Mouse (Mus musculus) T-cell, adult 2 months (primary cell): ENCODE results near the gene Disc1.

Experiments used
- DNase-seq: peaks from one replicate; pipeline ENCODE4 v3.0.0; 2022; ENCODE audit warnings: low spot score

The Disc1 gene

DNA sequence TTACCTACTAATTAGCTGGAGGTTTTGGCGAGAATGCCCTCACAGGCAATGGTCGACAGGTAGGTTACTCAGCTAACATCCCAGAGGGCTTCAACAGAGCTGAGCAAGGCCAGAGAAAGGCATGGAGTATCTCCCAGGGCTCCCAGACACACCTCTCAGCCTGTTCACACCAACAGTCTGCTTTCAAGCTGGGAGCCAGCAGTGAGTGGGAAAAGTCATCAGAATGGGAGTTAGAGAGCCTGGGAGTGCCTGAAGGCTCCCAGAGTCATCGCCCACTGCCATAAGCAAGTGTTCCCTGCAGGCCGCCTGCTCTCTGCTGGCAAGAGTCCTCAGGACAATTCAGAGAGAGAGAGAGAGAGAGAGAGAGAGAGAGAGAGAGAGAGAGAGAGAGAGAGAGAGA, 167.1 kb downstream of the Disc1 start:
- no peak for DNase-seq

DNA sequence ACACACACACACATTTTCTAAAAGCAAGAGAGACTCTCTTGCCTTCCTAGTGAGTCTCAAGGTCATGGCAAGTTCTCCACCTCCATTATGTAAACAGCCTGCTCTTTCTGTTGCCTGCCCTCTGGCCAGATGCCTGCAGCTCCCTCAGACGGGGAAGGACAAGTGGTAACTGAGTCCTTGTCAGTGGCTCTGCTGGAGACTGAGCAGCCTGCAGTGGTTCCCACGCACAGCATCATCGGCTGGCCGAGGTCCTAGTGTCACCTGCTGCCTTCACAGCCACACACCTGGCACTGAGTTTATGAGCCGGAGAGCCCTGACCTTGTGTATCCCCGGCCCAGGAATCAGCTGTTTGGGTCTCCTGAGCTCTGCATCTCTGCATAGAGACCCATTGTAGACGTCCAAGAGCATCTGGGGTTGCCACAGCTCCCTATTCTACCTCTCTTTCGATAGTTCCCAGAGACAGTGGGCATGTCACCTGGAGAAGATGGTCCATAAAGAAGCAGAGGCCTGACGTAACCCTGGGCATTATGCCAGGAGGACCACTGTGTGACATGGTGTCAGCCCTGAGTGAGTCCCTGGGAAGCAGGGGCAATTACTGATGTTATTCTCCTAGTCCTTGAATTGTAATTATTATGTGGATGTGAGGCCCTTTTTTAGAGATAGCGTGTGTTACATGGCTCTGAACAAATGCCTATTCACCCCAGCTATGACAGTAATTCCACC, 169.2 kb downstream of the Disc1 start:
- DNase-seq: no peak

DNA sequence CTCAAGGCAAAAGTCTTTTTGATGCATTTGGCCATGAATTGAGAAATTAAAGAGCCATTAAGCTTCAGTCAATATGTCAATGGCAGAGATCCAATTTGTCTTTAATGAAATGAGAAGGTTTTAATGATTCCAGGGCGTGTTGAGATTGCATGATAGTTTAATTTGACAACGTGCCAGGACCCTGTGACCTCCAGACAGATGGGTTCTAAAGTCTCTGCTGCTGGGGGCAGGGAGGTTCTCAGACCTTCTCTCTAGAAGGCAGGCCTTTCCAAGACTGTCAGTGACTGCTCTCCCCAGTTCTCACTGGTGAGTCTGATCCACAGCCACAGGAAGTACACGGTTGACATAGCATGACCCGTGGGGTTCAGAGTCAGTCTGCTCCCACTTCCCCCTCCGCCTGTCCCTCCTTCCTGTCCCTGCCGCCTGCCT, 170.3 kb downstream of the Disc1 start:
- DNase-seq: no peak

DNA sequence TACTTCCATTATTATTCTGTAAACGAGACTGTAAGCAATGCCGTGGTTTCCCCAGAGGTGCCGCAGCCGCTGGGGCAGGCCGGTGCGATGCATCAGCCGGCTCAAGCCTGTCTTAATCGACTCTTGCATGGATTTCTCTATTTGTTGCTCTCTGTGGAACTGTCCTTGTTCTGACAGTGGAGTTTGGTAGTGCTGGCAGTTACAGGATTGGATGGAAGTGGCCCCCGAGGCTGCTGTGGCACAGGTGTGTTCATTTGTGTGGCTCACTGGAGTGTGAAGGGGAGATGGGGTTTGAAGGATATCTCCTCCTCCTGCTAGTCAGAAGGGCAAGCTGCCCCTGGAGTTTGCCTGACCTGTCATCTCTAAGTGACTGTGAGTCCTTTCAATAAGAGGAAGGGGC, 171.3 kb downstream of the Disc1 start:
- no peak for DNase-seq

DNA sequence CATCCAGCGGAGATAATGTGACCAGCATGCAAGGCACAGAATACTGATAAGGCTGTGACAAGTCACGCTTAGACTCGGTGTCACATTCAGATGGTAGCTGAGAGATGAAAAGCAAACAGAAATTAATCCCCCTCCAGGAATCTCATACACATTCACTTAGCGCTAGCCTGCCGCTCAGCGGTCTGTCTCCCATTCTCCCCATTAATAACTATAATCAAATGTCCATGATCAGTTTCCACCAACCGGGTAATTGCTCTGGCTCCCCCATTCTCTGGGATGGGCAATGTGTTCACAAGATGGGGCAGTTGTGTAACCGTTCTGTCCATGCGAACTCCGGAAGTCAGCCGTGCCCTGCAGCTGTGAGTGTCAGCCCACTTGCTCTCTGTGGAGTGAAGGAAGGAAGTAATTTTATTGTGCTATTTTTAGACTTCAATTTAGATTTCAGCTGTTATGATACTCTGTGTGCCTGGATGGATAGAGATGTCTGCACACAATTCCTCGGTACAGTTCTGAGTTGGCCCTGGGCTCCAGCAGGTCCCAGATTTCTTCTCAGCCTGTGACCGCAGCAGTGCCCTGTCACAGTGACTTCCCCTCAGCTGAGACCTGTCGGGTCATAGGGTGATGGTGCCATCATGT, 173.1 kb downstream of the Disc1 start:
- no peak for DNase-seq

DNA sequence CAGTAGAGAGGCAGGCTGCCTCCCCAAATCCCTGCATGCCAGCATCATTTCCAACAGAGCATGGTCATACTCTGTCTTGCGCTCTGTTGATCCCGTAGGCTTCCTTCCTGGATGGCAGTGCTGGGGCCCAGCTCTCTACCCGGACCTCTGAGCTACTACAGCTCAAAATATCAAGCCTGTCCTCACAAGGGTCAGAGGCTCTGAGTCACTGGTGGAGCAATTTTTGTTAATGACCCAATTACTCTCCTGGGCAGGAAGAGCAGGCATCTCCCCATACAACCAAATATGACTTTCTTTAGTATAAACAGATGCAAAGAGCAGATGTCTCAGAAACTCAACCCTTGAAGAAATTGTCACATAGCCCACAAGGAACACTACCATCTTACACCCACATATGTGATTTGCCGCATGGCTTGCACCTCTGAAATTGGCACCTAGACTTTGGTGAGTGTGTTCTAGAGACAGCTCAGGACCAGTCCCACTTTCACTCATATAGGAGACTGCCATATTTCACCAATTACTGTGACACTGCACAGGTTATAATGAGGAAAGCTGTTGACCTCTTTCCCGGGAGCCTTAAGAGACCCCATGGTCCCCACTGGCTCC, 176.6 kb downstream of the Disc1 start:
- DNase-seq: no peak

DNA sequence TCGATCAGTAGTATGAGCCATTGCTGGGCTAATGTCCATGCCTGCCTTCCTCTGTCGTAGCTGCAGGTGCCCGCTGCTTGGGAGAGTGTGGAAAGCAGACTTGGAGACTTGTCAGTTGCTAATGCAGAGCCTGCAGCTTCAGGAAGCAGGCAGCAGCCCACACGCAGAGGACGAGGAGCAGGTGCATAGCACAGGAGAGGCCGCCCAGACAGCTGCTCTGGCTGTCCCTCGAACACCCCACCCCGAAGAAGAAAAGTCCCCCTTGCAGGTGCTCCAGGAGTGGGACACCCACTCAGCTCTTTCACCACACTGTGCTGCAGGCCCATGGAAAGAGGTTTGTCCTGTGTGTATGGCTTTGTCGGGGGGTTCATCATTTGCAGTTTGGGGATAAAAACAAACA, 178.7 kb downstream of the Disc1 start:
- DNase-seq: no peak

DNA sequence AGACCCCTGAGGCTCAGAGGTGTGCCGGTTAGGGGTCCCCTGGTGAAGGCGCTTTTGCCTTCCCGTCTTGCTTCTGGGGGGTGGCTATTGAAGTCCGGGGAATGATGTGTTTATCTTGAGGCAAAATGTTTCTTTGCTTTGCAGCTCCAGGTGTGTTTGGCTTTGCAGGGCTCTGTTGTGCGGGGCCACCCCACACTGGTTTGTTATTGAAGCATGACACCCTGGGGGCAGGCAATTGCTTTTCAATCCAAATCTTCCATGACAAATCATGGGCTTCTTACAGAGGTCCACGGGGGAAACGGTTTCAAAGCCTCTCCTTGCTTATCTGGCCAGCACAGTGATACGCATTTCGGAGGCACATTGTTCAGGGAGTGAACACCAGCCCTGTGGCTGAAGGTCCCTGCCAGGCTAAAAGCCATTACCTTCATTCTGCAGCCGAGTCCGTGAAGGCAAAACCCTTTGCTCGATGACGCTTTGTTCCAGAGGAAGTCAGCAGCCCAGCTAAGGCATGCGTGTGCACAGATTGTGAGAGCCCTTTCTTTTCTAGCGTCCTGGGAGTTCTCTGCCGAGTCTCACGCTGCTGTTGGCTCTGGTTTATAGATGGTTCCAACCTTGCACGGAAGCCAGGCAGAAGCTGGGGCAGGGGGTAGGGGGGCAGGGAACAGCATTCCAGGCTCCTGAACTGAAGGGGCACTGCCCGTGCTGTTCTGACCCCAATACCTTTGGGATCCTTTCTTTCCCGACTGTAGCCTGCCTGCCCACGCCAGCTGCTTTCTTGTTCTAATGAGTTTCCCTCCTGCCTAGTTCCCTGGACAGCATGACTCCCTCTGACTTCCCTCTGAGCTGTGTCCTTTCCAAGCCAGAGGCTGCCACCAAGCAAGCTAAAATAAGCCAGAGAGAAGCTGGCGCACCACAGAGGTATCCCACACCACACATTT, 182.2 kb downstream of the Disc1 start:
- no peak for DNase-seq

DNA sequence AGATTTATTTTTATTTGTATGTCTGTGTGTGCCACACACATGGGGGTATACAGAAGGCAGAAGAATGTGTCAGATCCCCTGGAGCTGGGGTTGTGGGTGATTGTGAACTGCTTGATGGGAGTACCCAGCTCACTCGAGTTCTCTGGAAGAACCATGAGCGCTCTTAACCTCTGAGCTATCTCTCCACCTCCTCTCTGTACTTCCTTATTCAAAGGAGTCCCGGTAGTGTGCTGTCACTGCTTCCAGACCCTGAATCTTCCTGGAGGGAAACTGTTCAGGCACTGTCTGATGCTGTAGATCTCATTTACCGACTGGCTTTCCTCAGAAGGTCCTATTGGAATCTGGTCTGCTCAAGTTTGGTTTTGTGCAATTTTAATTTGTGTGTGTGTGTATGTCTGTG, 186.8 kb downstream of the Disc1 start:
- DNase-seq: no peak

DNA sequence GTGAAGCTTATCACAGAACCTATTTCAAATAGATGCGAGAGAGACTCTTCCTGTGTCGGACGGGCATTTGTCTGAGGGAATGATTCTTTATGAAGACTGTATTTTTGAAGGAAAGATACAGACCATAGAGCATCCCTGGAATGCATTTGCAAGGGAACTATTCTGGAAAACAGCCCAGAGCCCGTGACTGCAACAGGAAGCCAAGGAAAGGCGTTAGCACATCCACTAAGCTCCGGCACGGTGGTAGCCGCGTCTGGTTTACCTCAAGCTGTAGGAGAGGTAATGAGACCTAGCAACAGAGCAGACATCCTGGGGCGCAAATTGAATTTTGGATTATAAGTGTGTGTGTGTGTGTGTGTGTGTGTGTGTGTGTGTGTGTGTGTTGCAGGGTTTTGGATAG, 188.4 kb downstream of the Disc1 start:
- no peak for DNase-seq

DNA sequence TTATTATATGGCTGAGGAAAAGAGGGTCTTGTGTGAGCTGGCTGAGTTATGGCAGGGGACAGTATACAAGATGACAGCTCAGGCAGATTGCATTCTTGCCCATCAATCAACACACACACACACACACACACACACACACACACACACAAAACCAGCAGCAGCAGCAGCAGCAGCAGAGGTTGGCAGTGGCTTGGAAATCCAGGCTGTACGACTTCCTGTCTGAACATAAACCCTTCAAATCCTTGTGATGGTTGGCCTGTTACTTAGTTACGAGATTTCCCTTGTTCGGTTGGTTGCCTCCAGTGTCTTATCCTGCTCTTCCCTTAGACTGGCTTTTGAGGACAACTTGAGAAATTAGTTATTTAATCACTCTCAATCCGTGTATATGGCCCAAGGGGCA, 188.9 kb downstream of the Disc1 start:
- DNase-seq: no peak

DNA sequence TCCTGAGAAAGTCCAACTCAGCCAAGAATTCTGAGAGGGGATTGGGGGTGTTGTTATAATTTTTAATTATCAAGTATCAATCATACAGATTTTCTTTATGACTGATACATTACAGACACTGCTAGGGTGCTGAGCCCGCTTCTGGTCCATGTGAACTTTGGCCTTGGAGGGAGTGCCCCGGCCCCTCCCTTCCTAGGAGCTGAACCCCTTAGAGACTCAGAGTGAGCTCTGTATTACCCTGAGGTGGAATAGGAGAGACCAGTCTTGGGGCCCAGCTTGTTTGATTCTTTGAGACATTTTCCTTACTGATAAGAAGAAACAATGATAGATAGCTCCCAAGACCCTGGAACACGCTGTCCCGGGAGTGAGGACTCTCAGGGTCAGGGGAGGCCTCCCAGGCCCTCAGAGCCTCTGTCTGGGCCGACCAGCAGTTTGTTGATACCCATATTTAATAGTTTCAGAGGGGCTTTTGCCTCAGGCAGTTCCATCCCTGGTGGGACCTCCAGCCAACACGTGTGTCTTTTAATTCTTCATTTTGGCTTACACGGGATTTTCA, 192.8 kb downstream of the Disc1 start:
- DNase-seq: no peak

DNA sequence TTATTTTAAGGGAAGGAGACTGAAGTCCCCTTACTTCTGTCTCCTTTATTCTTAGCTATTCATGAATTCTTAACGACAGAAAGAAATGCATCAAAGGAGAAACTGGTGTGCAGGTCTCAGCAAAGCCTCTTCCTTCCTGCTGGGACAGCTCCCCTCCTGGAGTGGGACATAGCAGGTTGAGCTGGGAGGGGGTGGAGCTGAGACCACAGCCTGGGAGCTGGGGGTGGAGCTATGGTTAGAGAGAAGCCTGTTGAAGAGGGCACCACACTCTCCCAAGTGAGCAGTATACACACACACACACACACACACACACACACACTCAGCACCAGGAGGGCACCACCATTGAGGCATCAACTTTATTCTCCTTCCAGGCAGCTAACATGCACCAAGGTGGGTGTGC, 193.4 kb downstream of the Disc1 start:
- DNase-seq: no peak

DNA sequence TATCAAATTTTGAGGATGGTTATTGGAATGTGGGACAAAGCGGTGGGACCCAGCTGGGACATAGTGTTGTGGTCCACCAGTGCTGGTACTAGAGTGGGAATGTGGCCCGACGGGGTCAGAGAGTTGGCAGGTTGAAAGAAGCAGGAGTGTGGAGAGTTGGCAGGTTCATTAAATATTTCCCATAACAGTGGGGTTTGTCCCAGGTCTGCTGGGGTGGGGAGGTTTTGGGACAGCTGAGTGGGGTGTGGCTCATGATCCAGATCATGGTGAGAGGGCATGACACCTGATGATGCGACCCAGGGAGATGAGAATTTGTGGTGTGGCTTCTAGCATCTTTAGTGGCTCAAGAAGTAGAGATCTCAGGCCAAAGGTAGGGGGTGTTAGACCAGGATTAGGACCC, 199.0 kb downstream of the Disc1 start:
- DNase-seq: no peak

DNA sequence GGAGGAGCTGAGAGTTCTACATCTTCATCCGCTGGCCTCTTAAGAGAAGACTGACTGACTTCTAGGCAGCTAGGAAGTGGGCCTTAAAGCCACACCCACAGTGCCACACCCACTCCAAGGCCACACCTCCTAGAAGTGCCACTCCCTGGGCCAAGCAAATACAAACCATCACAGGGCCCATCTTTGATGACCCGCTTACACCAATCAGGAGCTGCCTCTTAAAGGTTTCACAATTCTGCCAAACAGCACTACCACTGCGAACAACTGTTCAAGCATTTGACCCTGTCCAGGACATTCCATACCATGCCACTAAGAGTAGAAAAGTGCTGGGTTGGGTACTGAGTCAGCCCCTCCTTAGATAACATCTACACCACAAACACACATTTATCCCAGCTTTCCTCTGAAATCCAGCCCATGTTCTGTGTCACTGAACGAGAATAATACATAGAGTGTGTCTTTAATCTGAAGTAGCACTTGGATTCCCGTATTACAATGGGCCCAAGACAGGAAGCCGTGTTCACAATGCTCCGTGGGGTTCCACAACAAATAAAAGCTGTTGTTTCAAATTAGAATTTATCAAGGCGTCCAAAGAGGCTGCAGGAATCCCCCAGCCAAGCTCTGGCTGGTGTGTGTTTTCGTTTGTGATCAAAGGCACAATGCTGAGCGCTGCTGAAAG, 199.6 kb downstream of the Disc1 start:
- DNase-seq: peak; percentile 40

DNA sequence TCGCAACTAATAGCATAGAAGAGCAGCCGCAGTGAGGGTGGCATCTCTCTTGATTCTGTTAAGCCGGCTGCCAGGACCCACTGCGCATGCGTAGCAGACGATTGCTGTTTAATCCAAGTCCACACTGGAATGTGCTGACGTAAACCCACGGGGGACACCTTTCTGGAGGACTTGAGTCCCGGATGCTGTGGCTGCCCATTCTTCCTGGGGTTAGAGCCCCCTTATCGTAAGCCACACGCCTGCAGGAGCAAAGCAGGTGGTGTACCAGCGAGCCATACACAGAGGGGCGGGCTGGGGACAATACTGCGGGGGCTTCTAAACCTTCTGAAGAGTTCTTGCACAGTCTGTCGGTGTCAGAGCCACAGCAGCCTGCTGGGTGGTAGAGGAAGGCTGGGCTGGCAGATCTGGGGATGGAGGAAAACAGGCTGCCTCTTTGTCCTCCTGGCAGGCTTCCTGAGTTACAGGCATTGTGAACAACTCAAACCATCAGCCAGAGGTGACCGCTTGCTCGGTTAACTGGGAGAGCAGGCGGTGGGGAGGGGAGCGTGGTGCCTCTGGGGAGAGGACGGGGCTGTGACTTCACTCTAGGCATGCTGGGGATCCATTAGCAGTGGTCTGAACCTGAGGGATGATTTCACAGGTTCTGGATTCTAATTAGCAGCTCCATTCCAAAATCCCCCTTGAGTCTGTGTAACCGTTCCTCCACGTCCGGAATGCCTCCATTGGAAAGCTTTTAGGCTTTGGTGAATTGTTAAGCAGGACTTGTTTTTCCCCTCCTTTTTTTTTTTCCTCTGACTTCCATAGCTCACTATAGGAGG, 200.4 kb downstream of the Disc1 start:
- peak; percentile 70 for DNase-seq

DNA sequence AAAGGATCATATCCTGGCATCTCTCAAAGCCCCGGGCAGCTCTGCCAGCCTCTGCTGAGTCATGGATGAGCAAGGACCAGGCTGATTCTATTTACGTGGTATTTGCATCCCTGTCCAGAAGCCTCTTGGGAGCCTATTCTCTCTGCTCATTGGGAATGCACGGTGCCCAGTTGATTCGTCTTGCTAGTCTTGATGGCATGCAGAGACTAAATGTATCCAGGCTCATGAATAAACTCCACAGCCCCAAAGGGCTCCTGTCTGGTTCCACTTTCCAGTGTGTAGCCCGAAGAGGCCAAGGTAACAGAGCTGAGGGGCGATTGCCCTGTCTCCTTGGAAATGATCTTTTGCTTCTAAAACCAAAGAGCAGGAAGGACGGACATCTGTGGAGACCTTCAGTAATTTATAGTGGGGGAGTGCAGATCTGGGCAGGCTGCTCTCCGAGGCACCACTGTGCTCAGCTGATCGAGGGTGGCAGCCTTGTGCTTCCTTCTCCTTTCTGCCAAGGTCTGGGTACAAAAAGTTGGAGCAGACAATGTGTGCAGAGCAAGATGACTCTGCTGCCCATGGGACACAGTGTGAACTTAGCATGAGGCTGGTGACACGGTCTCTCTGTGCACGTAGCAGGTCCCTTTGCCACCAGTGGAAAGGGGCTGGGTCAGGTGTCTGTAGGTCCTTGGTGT, 201.2 kb downstream of the Disc1 start:
- DNase-seq: no peak

DNA sequence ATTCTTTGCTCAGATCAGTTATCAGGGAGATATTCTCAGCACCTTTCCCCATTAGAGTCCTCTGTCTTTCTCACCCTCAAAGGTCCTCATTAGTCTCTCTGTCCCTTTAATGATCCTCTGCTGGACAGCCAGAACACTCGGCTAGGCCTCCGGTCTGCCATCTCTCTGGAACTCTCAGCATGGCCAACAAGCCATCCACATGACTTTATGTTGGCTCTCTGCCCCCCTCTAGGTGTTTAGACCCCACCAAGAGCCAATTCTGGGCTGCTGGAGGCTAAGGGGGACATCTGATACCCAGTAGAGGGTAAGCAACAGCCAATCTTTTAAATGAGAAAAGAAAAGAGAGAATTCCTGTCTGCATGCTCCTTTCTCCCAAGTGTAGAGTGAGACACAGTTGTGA, 203.7 kb downstream of the Disc1 start:
- DNase-seq: no peak

DNA sequence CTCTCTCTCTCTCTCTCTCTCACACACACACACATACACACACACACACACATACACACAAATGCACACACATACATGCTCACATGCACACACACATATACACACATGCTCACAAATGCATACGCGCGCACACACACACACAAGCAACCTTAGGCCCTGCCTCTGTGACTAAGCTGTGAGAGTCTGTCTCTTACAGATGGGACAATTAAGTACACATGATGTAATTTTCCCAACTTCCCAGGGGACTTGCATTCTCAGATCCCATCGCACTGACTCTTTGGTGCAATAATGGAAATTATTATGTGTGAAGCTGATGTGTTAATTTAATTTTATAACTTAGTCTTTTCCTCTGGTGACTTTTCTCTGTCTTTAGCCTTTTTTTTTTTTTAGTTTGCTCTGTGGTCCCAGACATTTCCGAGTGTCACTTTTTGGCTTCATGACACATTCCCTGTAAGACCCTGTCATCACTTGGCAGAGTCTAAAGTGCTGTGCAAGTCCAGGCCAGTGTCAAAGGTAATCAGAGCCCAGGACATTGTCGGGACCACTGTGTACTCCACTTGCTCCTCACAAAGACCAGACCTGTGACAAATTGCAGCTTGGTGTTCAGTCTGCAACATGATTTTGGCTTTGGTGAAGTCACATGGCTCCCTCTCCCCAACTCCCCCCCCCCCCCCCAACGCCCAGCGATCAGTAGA, 205.0 kb downstream of the Disc1 start:
- DNase-seq: no peak
